Mouse (Mus musculus) Muller cell, postnatal 12 days (primary cell): ENCODE measurements around the gene Casp7.
"Not testable (repeated sequence)": the region's sequence is repeated elsewhere in the genome, so short reads cannot be mapped to it uniquely, and the experiment has no call there.

Experiments used
- DNase-seq: peaks from one replicate; pipeline ENCODE4 v3.0.0-alpha.2; 2015; ENCODE audit errors: inconsistent ontology term

Casp7 gene

DNA sequence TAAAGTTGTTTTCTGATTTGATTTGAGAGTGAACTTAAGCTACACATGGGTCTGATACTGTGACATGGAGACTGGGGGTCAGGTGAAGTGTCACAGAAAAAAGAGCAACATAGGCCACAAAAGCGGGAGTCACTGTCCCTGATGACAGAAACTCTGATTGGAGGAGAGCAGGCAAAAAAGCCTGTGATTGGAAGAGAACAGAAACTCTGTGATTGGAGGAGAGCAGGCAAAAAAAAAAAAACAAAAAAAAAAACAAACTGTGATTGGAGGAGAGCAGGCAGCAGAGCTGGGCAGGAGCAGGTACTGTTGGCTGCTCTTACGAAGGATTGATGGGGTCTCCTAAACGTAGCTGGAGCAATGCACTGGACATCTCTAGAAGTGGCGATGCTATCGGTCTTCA, 11.4 kb upstream of the Casp7 start:
- DNase-seq, result no peak

GRCm38 (mm10) chr19:56386095-56386494, 10.8 kb upstream of the Casp7 start:
- no peak for DNase-seq

GRCm38 (mm10) chr19:56387726-56388302, 9.1 kb upstream of the Casp7 start:
- no peak for DNase-seq

DNA sequence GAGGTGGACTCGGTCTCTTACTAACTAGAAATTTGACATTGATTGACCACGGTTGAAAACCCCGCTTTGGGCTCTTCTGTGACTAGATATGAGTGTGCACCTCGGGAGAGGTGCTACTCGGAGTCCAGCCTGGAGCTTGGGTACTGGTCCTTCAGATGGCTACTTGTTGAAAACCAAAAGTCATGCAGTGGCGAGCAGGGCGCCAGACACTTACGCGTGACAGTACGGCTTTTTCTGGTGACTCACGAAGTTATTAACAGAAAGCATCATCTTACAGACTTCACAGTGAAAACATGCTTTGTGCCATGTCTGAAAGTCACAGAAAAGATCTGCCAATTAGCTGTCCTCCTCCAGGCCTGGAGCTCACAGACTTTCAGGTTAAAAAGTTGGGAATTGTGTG, 7.8 kb upstream of the Casp7 start:
- no peak for DNase-seq

- DNase-seq, result no peak
Observed at GRCm38 (mm10) chr19:56389879-56390278, 7.0 kb upstream of the Casp7 start, which contains the start of gene Nrap. Gene Nrap (minus strand): TSS chr19:56390037.

DNA sequence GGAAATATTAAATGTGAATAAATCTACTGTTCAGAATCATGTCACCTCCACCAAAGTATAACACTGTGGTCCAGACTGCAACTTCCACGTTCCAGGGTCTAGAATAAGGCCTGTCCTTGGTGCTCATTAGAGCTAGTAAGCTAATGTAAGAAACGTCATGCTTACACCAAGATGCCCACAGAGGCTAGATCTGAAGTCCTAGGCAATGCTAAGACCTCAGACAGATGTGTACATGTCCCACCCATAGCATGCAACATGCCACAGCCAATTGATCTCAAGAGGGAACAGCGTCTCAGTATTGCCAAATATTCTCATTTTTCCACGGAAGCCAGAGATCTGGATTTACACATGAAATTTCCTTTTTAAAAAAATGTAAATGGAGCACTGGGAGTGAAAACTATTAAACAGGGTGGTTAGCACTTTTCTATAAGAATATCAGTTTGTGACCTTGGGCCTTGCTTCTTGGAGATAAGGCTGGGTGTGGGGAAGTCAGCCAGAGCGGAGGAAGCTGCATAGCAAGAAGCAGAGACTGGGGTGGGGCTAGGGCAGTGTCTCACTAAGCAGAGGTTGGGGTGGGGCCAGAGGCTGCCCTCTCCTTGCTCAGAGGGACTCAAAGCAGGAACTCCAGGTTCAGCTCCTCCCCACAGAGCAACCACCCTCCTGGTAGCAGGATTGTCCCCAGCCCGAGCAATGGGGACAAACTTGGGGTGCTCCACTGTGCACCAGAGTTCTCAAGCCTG, 5.5 kb upstream of the Casp7 start:
- no peak for DNase-seq

- DNase-seq, result no peak
Observed at GRCm38 (mm10) chr19:56393311-56393866, 3.5 kb upstream of the Casp7 start.

- DNase-seq, result no peak
Observed at GRCm38 (mm10) chr19:56395183-56395935, 1.6 kb upstream of the Casp7 start.

DNA sequence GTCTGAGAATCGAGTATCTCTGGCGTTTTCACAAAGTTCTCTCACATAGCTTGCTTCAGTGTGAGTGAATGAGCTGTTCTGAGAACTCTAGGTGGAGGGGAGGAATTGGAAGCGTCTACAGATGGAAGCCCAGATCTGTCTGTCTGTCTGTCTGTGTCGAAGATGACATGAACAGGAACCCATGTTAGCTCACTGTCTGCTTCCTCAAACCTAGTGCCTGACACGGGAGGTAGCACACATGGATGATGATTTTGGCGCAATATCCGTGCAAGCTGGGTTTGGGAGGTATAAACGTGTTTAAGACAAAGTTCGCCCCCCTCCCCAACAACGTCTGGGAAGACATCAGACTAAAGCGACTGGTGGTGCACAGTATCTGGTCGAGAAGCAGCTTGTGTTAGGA, 702 bp upstream of the Casp7 start:
- no peak for DNase-seq

DNA sequence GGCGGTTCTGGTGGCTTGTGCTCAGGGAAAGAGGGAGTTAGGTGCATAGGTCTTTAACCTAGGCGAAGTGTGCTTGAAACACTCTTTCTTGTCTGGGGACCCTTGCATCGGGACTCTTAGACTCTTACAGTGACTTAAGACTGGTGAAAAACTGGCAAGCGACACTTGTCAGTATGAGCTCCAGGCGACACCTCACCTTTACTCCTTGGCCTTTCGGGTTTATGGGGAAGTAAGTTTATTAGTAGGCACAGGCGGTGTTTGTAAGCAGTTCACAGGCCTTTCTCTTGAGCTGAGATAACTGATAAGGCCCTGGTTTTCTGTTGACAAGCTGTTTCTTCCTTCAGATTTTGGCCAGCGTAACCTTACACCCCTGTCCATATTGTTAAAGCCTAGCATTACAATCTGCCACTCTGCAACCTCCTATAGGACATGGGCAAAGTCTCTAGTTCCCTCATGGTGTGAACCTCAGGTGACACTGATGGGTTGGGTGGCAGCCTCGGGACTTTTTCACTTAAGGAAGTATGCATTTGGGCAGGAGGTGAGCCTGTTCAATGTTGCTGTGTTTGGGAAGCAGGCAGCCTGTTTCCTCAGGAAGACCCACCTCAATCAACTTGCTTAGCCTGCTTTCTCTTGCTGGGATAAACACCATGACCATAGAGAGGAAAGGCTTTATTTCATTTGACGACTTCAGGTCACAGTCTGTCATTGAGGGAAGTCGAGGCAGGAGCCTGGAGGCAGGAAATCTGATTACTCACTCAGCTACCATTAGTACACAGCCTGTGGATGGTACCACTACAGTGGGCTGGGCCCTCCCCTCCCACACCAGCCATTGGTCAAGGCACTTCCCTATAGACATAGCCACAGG, 966 bp downstream of the Casp7 start:
- DNase-seq, result no peak

DNA sequence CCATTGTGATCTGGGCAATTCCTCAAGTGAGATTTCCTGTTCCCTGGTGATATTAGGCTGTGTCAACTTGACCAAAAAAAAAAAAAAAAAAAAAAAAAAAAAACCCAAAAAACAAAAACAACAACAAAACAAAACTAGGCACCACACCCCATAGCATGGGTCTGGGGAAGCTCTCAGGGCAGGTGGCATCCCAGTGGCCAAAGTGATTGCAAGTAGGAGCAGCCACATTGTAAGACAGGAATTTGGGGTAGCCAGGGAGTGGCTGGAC, 1.5 kb downstream of the Casp7 start:
- no peak for DNase-seq

DNA sequence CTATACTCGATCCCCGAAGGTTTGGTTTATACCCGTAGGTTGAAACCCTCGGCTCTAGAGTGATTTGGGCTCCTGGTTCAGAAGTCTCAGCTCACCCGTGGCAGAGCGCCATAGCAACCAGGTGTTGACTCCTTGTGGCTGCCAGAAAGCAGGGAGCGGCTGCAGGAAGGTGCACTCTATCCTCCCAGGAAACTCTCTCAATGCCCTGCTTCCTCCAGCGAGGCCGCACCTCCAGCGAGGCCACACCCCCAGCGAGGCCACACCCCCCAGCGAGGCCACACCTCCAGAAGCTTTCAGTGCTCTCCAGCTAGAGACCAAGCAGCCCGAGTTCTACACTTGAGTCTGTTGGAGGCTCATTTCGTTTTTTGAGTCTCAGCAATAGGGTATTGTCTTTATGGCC, 3.3 kb downstream of the Casp7 start:
- DNase-seq, result no peak

DNA sequence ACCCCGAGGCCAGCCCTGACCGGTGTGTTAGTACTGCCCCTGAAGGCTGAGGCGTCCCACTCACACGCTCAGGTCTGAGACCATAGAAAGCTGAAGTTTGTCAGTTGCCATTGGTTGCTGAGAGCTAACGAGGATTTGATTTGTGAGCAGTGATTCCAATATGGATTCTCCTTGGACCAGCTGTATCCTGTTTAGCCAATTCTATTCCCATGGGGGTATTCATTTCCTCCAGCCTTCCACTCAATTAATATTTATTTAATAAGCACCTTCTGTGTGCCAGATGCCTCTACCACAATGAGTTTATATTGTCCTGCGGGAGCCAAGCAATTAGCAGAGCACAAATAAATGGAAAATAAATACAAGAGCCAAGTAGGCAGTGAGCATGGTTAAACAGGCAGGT, 4.9 kb downstream of the Casp7 start:
- peak; percentile 30 for DNase-seq

GRCm38 (mm10) chr19:56405824-56406223, 8.9 kb downstream of the Casp7 start:
- DNase-seq, result peak; percentile 26

GRCm38 (mm10) chr19:56406581-56406980, 9.7 kb downstream of the Casp7 start:
- DNase-seq, result no peak

- not testable (repeated sequence) for DNase-seq
Observed at GRCm38 (mm10) chr19:56409884-56410283, 13.0 kb downstream of the Casp7 start.

GRCm38 (mm10) chr19:56418404-56418803, 21.5 kb downstream of the Casp7 start:
- DNase-seq, result no peak

DNA sequence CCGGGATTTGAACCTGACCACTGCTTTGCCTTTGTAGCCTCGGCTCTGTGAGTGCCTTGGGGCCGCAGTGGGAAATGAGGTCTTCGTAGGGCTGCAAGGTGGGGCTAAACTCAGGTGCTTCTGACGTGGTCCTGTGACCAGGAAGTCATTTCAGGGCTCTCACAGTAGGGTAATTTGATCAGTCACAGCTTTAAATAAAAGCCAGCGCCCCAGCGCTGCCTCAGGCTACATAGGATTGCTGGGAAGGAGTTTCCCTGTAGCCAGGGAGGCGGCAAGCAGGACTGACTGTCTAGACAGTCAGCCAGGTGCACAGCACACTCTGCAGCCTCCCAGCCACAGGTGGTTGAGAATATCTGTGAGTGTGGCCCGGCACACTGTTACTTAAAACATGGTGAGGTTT, 22.5 kb downstream of the Casp7 start:
- DNase-seq, result no peak

DNA sequence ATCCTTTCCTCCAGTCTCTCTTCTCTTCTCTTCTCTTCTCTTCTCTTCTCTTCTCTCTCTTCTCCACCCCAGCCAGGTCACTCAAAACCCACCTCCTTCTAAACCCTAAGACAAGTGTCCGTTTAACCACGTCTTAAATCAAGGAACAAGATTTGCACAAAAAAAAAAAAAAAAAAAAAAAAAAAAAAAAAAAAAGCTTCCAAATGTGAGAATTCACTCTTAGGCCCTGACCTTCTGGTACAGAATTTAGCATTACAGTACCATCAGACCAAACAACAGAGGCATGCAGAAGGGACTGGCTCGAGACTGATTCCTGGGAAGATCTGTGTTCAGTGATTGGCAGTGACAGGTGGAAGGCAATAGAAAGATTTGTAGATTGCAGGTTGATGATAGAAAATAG, 23.4 kb downstream of the Casp7 start:
- DNase-seq, result no peak

GRCm38 (mm10) chr19:56422476-56423338, 25.8 kb downstream of the Casp7 start:
- DNase-seq, result peak; percentile 91

DNA sequence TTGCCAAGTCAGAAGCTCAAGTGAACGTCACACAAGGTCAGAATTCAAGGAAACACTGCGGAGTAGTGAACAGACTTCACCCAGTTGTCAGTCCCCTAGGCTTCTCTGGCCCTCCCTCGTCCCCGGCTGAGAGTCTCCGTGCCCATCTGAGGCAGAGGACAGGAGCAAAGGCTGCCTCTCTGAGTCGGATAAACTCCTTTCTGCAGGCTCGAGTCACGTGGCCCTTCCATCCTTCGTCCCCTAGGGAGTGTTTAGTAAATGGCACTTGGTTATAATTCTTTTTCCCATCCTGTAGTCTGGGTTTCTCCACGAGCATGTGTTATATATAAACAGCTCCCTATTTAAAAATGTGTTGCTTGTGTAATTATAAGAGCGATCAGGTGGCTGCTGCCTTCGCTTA, 26.4 kb downstream of the Casp7 start:
- DNase-seq, result no peak
